Mouse (Mus musculus) testis, postnatal 14 days (tissue): ENCODE measurements around the gene Tdp1.

Experiments
- DNase-seq: peaks from one replicate; pipeline ENCODE4 v3.0.0; 2021; ENCODE audit warnings: low spot score

Tdp1 gene

DNA sequence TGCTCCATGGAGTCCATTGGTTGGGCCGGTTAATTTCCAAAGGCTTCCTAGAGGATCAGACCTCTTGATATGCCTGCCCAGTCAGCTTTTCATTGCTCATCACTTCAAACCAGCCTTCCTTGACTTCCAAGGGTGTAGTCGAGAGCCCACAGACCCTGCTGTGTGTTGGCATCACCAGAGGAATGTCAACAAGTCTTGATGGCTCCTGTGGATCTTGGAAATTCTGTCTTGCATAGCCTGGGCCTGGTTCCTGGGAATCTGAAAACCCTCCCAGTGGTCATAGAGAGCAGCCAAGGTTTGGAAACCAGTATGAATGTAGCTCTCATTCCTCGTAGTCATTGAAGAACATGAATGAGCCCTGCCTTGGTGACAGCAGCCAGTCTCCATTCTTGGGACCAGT lies 116.9 kb downstream of the Tdp1 start:
- no peak for DNase-seq

- DNase-seq, result no peak
Observed at GRCm38 (mm10) chr12:100001910-100002309, 117.6 kb downstream of the Tdp1 start.

DNA sequence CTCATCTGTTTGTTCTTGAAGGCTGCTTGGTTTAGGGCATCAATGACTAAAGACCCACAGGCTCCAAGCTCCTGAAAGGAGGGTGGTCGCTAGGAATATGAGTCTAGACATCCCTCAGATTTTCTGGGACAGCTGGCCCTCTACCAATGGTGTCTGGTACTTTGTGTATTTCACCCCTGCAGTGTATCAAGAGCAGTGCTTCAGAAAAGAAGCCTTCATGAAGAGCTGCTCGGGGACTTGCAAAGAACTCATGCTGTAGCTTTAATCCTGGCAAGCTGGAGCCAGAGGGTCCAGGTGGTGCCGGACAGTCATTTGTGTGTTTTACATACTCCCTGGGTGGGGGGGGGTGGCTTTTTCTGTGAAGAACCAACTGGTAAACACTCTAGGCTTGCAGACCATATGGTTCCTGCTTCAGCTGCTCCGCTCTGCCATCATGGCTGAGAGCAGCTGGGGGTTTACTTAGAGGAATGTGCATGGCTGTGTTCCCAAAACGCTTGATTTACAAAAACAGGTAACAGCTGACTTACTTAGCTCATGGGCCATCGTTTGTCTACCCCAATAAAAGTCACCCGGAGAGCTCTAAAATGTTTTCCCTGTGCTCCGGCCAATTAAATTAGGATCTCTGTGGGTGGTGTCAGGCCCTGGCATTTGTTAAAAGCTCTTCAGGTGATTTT lies 118.7 kb downstream of the Tdp1 start:
- DNase-seq, result no peak
